11 mouse cellular contexts compared by ENCODE assay signal in genomic region chr7:109562676-109563075, GRCm38 (mm10). TPM values are rescaled to one million over a fixed set of nuclear protein-coding genes. Genes with fewer than 3 reads are reported as not detected.
DNase-seq lines count a peak whose midpoint lies in the region; ATAC-seq lines count a peak whose summit lies in the region.
"Had no signal": no experiment of that assay in that cellular context is flagged by ENCODE, and none has a peak within 500 bp of the region (broad histone marks: within the 10 kb centered on the region; RNA-seq: fewer than 3 reads in every experiment).

No protein-coding gene starts in this region.

- no peak for DNase-seq in heart, postnatal 25 days (ENCODE audit: low spot score)
- DNase-seq in lung, postnatal 36 days: peak; percentile 34
- DNase-seq in lung, postnatal 10 days: no peak
- DNase-seq in kidney, postnatal 10 days: peak; percentile 45
- no peak for DNase-seq in retina, postnatal 1 day
- DNase-seq: right cerebral cortex, postnatal 25 days; thymus, postnatal 25 days had no signal

- WGBS in heart, embryonic 16.5 days: 54% methylated on average over 5 of the region's 5 CpGs
- 43% methylated on average over 5 of the region's 5 CpGs for WGBS in stomach, embryonic 16.5 days
- WGBS in midbrain, embryonic 15.5 days: 77% methylated on average over 5 of the region's 5 CpGs

- H3K27me3 ChIP-seq in heart, embryonic 16.5 days (ENCODE audit: control insufficient read depth, insufficient read depth, low read length): no peaks in the 10 kb centered on the region
- no peaks in the 10 kb centered on the region for H3K27me3 ChIP-seq in stomach, embryonic 16.5 days (ENCODE audit: control insufficient read depth, insufficient read depth, low read length)
- H3K27me3 ChIP-seq in midbrain, embryonic 15.5 days (replicated peaks): no peaks in the 10 kb centered on the region

- H3K4me2 ChIP-seq in heart, embryonic 16.5 days (ENCODE audit: low read depth, low read length): peak overlapping the region; percentile 18
- H3K4me2 ChIP-seq in stomach, embryonic 16.5 days (ENCODE audit: low read depth, low read length): peak overlapping the region; percentile 38
- H3K4me2 ChIP-seq in midbrain, embryonic 15.5 days: no peak overlapping the region

- peak overlapping the region; percentile 81 for H3K27ac ChIP-seq in heart, embryonic 16.5 days (ENCODE audit: low read length)
- peak overlapping the region; percentile 87 for H3K27ac ChIP-seq in stomach, embryonic 16.5 days (ENCODE audit: low read length)
- H3K27ac ChIP-seq in midbrain, embryonic 15.5 days: no peak overlapping the region

- H3K9me3 ChIP-seq in heart, embryonic 16.5 days (replicated peaks; ENCODE audit: control insufficient read depth, low read length): no peaks in the 10 kb centered on the region
- peaks cover 4% of the 10 kb centered on the region; the same call in 1 of the 2 replicates for H3K9me3 ChIP-seq in stomach, embryonic 16.5 days (replicated peaks; ENCODE audit: control insufficient read depth, low read length)
- no peaks in the 10 kb centered on the region for H3K9me3 ChIP-seq in midbrain, embryonic 15.5 days

- H3K36me3 ChIP-seq in heart, embryonic 16.5 days (ENCODE audit: control insufficient read depth, insufficient read depth): no peaks in the 10 kb centered on the region; the same call in 1 of the 2 replicates
- peaks cover 2% of the 10 kb centered on the region; the same call in 1 of the 2 replicates for H3K36me3 ChIP-seq in stomach, embryonic 16.5 days (ENCODE audit: control insufficient read depth, insufficient read depth, low read length)
- H3K36me3 ChIP-seq in midbrain, embryonic 15.5 days (replicated peaks): no peaks in the 10 kb centered on the region

- intact Hi-C loops in heart, postnatal 25 days (cut with DNase I): loop anchor here (5.0 kb wide), 1 partner anchor 55 kb away; no protein-coding TSS in a partner anchor

- H3K4me3 ChIP-seq in heart, embryonic 16.5 days (ENCODE audit: low read length): no peak overlapping the region
- no peak overlapping the region for H3K4me3 ChIP-seq in stomach, embryonic 16.5 days (replicated peaks; ENCODE audit: low read length)
- no peak overlapping the region for H3K4me3 ChIP-seq in midbrain, embryonic 15.5 days

- H3K9ac ChIP-seq in heart, embryonic 16.5 days (ENCODE audit: low read length): no peak overlapping the region
- peak overlapping the region; percentile 54; the same call in 1 of the 2 replicates for H3K9ac ChIP-seq in stomach, embryonic 16.5 days (ENCODE audit: low read length)
- H3K9ac ChIP-seq in midbrain, embryonic 15.5 days: no peak overlapping the region

- H3K4me1 ChIP-seq in heart, embryonic 16.5 days (ENCODE audit: control insufficient read depth, insufficient read depth, low read length): peaks cover 37% of the 10 kb centered on the region
- peaks cover 36% of the 10 kb centered on the region for H3K4me1 ChIP-seq in stomach, embryonic 16.5 days (ENCODE audit: control insufficient read depth, insufficient read depth, low read length)
- no peaks in the 10 kb centered on the region for H3K4me1 ChIP-seq in midbrain, embryonic 15.5 days

- no peak for ATAC-seq in heart, embryonic 16.5 days (replicated peaks; ENCODE audit: extremely low read depth, insufficient read depth, low FRiP score)
- no peak for ATAC-seq in stomach, embryonic 16.5 days (ENCODE audit: insufficient read depth, low FRiP score)
- ATAC-seq in midbrain, embryonic 15.5 days (replicated peaks): no peak
- ATAC-seq: activated CD4-positive, CD25-positive, alpha-beta regulatory T cell, adult 4 months had no signal

RNA-seq across cellular contexts. Expression of gene Rpl27a, which starts 43.7 kb away (rescaled TPM):
- 71.3 and 74.1 TPM in 2 replicates for polyA plus RNA-seq in heart, embryonic 16.5 days (2015; fragmentation: Nextera tagmentation; extraction: Ambion mirVana)
- total RNA-seq in heart, postnatal 25 days (2021): 100 to 1,000 TPM in 1 of 2 experiments, 10 to 100 TPM in 1; 95.9 to 104 TPM
- 109 and 128 TPM in 2 replicates for polyA plus RNA-seq in stomach, embryonic 16.5 days (2015; fragmentation: Nextera tagmentation; extraction: Ambion mirVana)
- polyA plus RNA-seq in midbrain, embryonic 15.5 days (2015; fragmentation: Nextera tagmentation; extraction: Ambion mirVana): 64.4 and 67.9 TPM in 2 replicates

RNA-seq across cellular contexts. Expression of gene Trim66, which starts 54.7 kb away (rescaled TPM):
- 0.03 TPM in 1 of 2 replicates, not detected in the other for polyA plus RNA-seq in heart, embryonic 16.5 days (2015; fragmentation: Nextera tagmentation; extraction: Ambion mirVana)
- total RNA-seq in heart, postnatal 25 days (2021): under 1 TPM; 0.05 to 0.06 TPM
- polyA plus RNA-seq in stomach, embryonic 16.5 days (2015; fragmentation: Nextera tagmentation; extraction: Ambion mirVana): 0.02 and 0.09 TPM in 2 replicates
- polyA plus RNA-seq in midbrain, embryonic 15.5 days (2015; fragmentation: Nextera tagmentation; extraction: Ambion mirVana): 0.92 and 1.1 TPM in 2 replicates
- polyA plus RNA-seq: activated CD4-positive, CD25-positive, alpha-beta regulatory T cell, adult 4 months had no signal

Comparison
In these comparisons a context has a peak if more than half of its experiments do, and no peak if none do; other contexts are left out.
1. DNase-seq: peak in lung, postnatal 36 days (single experiment) and kidney, postnatal 10 days (single experiment); none in heart, postnatal 25 days (single experiment), lung, postnatal 10 days (single experiment) and retina, postnatal 1 day (single experiment).